Mouse (Mus musculus) testis, adult 2 months (tissue): ENCODE results near the gene Pou5f1.

Experiments used
- CTCF ChIP-seq: fragments of 200-500 bp; IDR thresholded peaks from 2 replicates; pipeline ENCODE4 v1.5.1; 2012; ENCODE audit warnings: low read depth, mild to moderate bottlenecking, inconsistent platforms, low read length, moderate library complexity; ENCODE audit not compliant: control insufficient read depth, insufficient read depth, insufficient replicate concordance
- POLR2A ChIP-seq: fragments of 200-500 bp; IDR thresholded peaks from 2 replicates; pipeline ENCODE4 v1.6.1; 2012; ENCODE audit warnings: low read depth, mild to moderate bottlenecking, inconsistent platforms, low read length, moderate library complexity; ENCODE audit not compliant: control insufficient read depth

GRCm38 (mm10) chr17:35550871-35551270 is 45.1 kb downstream of the Pou5f1 start:
- TF ChIP-seq CTCF (no peak), POLR2A (no peak)
